Mouse (Mus musculus): ENCODE measurements around the gene Tnip3. TPM values are rescaled to one million over a fixed set of nuclear protein-coding genes. Genes with fewer than 3 reads are reported as not detected.

Tnip3 gene
- 0.33 TPM in 1 of 2 replicates, not detected in the other for polyA plus RNA-seq (2015; fragmentation: Nextera tagmentation; extraction: Ambion mirVana)

DNA sequence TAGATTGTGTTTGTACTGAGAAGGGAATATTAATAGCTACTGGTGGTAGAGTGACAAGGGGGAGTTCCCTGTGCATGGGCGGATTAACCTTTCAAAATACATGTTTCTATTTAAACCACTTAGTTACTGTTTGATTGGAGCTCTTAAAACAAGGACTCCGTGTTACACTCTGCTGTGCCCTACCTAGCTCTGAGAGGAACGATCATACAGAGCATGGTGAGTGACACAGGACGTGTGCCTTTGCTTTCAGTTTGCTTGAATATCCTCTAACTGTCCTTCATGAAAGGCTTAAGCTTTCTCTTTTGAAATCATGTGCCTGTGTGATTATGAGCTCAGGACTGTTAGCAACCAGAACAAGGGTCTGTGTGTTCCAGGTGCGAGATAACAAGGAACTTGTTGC lies at the start of gene Tnip3:
Gene Tnip3, plus strand, starts transcription at position 122 of the 400 bp plus-strand sequence.
- ATAC-seq (ENCODE audit: insufficient number of reproducible peaks, low FRiP score, low TSS enrichment, low read depth), result no peak
- Histone ChIP-seq H3K9ac (no peak within 1 kb of the TSS), H3K27me3 (no peaks in the 10 kb centered on the region), H3K9me3 (replicated peaks) (no peaks in the 10 kb centered on the region), H3K4me2 (replicated peaks) (no peak within 1 kb of the TSS), H3K4me1 (no peaks in the 10 kb centered on the region), H3K27ac (replicated peaks) (no peak within 1 kb of the TSS), H3K36me3 (no peaks in the 10 kb centered on the region), H3K4me3 (replicated peaks) (no peak within 1 kb of the TSS)
- WGBS, result 81% methylated on average over 5 of the region's 5 CpGs

DNA sequence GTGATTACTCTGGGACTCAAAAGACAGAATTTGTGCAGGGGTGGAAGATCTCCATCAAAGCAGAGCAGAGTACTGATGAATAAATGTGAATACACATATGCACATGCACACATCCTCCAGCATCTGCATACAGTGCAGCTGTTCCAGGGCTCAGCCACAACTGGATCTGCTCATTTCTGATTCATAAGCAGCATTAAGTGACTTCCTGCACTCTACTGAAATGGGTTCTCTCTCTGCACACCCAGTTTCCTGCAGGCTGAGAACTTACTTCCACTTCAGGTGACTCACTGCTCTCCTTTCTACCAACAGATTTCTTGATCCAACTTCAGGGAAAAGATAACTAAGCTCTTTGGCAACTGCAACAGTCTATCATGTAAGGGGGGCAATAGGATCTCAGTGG lies 26.3 kb upstream of the Tnip3 start:
- H3K27ac ChIP-seq (replicated peaks), result no peak overlapping the region
- H3K9ac ChIP-seq, result no peak overlapping the region
- H3K4me3 ChIP-seq (replicated peaks), result no peak overlapping the region
- H3K4me2 ChIP-seq (replicated peaks), result no peak overlapping the region
- no peaks in the 10 kb centered on the region for H3K4me1 ChIP-seq
- no peaks in the 10 kb centered on the region for H3K27me3 ChIP-seq
- H3K9me3 ChIP-seq (replicated peaks), result no peaks in the 10 kb centered on the region
- H3K36me3 ChIP-seq, result no peaks in the 10 kb centered on the region
- ATAC-seq (ENCODE audit: insufficient number of reproducible peaks, low FRiP score, low TSS enrichment, low read depth), result no peak

DNA sequence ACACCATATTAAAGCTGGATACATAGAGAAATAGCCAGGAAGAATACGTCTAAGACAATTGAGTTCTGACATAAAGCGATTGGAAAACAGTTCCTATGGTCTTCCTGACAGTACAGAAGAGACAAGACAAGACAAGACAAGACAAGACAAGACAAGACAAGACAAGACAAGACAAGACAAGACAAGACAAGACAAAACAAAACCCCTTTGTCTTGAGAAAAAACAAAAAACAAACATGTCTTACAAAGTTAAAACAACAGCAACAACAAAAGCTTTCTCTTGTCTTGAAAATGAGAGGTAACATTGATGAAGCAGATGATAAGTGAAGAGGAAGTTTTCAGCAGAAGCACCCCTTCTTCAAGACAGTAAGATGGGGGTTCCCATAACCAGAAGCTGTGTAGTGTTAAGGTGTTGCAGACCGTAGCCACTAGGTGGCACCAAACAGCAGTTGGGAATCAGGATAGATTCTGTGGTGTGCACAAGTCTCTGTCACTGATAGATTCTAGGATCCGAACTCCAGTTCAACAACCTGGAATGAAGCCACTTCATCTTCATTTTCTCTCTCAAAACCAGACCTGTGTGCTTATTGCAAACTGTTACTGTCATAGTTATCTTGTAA lies 15.0 kb upstream of the Tnip3 start:
- no peaks in the 10 kb centered on the region for H3K9me3 ChIP-seq (replicated peaks)
- H3K4me1 ChIP-seq, result no peaks in the 10 kb centered on the region
- H3K36me3 ChIP-seq, result no peaks in the 10 kb centered on the region
- no peak overlapping the region for H3K27ac ChIP-seq (replicated peaks)
- ATAC-seq (ENCODE audit: insufficient number of reproducible peaks, low FRiP score, low TSS enrichment, low read depth), result no peak
- no peak overlapping the region for H3K4me2 ChIP-seq (replicated peaks)
- 43% methylated on average over 4 of the region's 4 CpGs for WGBS
- H3K4me3 ChIP-seq (replicated peaks), result no peak overlapping the region
- H3K9ac ChIP-seq, result no peak overlapping the region
- H3K27me3 ChIP-seq, result no peaks in the 10 kb centered on the region

DNA sequence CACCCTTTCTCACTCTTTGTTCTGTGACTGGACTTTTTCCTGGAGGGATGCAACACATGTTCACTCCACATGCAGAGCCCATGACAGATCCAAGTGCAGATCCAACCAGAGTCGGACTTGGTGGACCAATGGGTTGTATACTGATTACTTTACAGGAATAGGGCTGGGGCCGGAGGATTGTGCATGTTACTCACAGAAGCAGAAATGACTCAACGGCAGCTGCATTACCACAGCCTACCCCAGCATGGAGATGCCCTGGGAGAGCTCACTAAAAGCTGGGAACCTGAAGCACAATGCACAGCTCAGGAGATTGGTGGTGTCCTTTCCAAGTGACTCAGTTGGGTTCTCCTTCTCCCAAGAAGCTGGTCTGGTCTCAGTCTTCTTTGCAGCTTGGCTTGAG lies 11.3 kb upstream of the Tnip3 start:
- Histone ChIP-seq H3K36me3 (no peaks in the 10 kb centered on the region), H3K27me3 (no peaks in the 10 kb centered on the region), H3K4me3 (replicated peaks) (no peak overlapping the region), H3K4me2 (replicated peaks) (no peak overlapping the region), H3K9ac (no peak overlapping the region), H3K27ac (replicated peaks) (no peak overlapping the region), H3K9me3 (replicated peaks) (no peaks in the 10 kb centered on the region), H3K4me1 (no peaks in the 10 kb centered on the region)
- 91% methylated on average over 3 of the region's 3 CpGs for WGBS
- ATAC-seq (ENCODE audit: insufficient number of reproducible peaks, low FRiP score, low TSS enrichment, low read depth), result no peak

DNA sequence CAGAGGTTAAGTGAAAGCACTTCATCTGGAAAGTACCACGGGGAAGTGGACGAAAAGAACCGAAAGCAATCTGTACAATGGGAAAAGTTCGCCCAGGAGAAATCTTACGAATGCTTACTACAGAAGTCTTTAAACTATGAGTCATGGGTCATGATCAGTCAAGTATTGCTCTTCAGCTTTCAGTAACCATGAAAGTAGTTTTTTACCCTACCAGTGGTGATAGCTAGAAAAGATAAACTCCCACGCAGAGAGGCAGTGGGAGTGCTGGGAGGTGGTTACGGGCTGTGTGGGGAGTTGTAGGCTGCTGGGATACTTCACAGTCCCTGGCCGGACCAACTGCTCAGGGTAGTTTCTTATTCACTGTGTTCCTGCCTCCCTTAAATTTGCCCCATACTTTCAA lies 8.4 kb upstream of the Tnip3 start:
- Histone ChIP-seq H3K9ac (no peak overlapping the region), H3K4me2 (replicated peaks) (no peak overlapping the region), H3K4me3 (replicated peaks) (no peak overlapping the region), H3K27ac (replicated peaks) (no peak overlapping the region), H3K36me3 (no peaks in the 10 kb centered on the region), H3K27me3 (no peaks in the 10 kb centered on the region), H3K4me1 (no peaks in the 10 kb centered on the region), H3K9me3 (replicated peaks) (no peaks in the 10 kb centered on the region)
- ATAC-seq (ENCODE audit: insufficient number of reproducible peaks, low FRiP score, low TSS enrichment, low read depth), result no peak
- WGBS, result 80% methylated on average over 8 of the region's 8 CpGs

DNA sequence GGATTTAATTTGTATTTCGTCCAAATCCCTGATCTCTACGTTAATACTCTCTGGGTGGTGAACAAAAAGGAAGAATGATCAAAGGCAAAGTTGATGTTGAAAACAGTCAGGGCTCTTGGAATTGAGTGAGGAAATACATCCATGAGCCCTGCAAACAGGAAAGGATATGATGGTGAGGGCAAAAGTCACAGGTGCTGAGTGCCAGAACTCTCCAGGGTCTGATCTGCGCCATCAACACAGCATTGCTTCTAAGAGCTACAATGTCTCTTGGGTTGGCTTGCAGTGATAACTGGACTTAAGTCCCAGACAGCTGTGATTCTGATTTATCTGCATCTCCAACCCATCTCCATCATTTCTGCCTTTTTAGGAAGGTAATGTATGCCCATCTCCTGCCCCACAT lies 4.3 kb upstream of the Tnip3 start:
- H3K9me3 ChIP-seq (replicated peaks), result no peaks in the 10 kb centered on the region
- no peak overlapping the region for H3K27ac ChIP-seq (replicated peaks)
- no peak overlapping the region for H3K4me2 ChIP-seq (replicated peaks)
- H3K27me3 ChIP-seq, result no peaks in the 10 kb centered on the region
- no peak for ATAC-seq (ENCODE audit: insufficient number of reproducible peaks, low FRiP score, low TSS enrichment, low read depth)
- WGBS, result 61% methylated on average over 3 of the region's 3 CpGs
- H3K4me3 ChIP-seq (replicated peaks), result no peak overlapping the region
- H3K9ac ChIP-seq, result no peak overlapping the region
- no peaks in the 10 kb centered on the region for H3K4me1 ChIP-seq
- H3K36me3 ChIP-seq, result no peaks in the 10 kb centered on the region

DNA sequence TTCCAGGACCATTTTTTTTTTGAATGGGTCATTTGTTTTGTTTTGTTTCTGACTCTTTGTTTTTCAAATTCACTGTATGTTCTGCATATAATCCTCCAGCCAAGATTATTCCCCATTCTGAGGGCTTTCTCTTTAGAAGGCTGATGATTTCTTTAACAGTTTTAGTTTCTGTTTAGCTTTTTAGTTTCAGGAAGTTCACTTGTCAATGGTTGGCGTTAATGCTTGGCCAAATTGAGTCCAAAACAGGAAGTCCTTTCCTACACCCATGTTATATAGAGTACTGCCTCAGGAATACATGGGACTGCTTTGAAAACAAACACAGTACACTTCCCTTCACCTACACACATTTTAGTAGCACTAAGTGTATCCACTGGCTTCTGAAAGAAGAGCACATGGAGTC lies 2.8 kb downstream of the Tnip3 start:
- Histone ChIP-seq H3K4me1 (no peaks in the 10 kb centered on the region), H3K27ac (replicated peaks) (no peak overlapping the region), H3K4me3 (replicated peaks) (no peak overlapping the region), H3K9me3 (replicated peaks) (no peaks in the 10 kb centered on the region), H3K27me3 (no peaks in the 10 kb centered on the region), H3K4me2 (replicated peaks) (no peak overlapping the region), H3K9ac (no peak overlapping the region), H3K36me3 (no peaks in the 10 kb centered on the region)
- WGBS, result 56% methylated on average over 1 of the region's 1 CpGs
- no peak for ATAC-seq (ENCODE audit: insufficient number of reproducible peaks, low FRiP score, low TSS enrichment, low read depth)

DNA sequence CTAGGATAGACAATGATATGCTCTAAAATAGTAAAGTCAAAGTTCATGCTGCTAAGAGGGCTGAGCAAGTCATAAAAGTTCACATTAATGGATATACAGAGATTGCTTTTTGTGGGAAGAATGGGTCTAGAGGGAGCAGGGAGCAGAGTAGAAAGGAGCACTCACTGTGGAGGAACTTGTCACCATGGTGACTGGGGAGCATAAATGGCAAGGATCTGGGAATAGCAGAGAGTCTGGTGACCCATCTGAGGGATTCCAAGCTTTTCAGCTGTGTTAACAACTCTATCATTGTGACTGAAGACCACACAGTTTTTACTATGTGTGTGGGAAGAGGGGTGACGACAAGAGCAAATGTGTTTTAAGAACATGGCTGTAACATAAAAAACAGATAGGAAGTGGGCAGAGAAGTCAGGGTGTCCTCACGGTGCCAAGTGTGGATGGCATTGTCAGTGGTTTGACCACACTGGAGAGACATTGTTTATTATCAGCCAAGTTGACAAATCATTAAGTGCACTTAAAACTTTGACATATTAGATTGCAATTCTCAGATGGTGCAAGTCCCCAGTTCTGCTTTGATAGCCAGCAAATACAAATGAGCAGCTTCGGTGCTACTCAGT lies 6.2 kb downstream of the Tnip3 start:
- H3K36me3 ChIP-seq, result no peaks in the 10 kb centered on the region
- ATAC-seq (ENCODE audit: insufficient number of reproducible peaks, low FRiP score, low TSS enrichment, low read depth), result no peak
- H3K4me2 ChIP-seq (replicated peaks), result no peak overlapping the region
- no peak overlapping the region for H3K4me3 ChIP-seq (replicated peaks)
- H3K4me1 ChIP-seq, result no peaks in the 10 kb centered on the region
- H3K9ac ChIP-seq, result no peak overlapping the region
- H3K27ac ChIP-seq (replicated peaks), result no peak overlapping the region
- no peaks in the 10 kb centered on the region for H3K9me3 ChIP-seq (replicated peaks)
- WGBS, result 66% methylated on average over 3 of the region's 3 CpGs
- H3K27me3 ChIP-seq, result no peaks in the 10 kb centered on the region

DNA sequence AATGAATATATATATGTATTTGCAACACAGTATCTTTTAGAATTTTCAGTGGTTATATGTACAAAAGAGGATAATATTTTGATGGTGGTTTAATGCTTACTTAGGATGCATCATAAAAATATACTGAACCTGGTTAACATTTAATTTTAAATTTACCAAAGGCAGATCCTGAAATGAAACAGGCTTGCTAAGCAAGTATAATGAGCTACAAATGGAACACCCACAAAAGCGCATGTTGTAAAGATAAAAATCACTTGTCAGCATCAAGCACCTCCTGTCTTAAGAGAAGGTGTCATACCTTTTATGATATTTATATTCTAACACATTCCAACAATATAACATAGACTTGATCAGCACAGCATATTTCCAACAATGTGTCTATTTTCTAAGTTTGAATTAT lies 8.6 kb downstream of the Tnip3 start:
- no peak overlapping the region for H3K4me3 ChIP-seq (replicated peaks)
- H3K27ac ChIP-seq (replicated peaks), result no peak overlapping the region
- no peaks in the 10 kb centered on the region for H3K36me3 ChIP-seq
- WGBS, result 79% methylated on average over 1 of the region's 1 CpGs
- 0 out of 2 replicates have a peak, but pooled peaks cover 3% of the 10 kb centered on the region for H3K4me1 ChIP-seq
- no peak for ATAC-seq (ENCODE audit: insufficient number of reproducible peaks, low FRiP score, low TSS enrichment, low read depth)
- H3K27me3 ChIP-seq, result no peaks in the 10 kb centered on the region
- no peaks in the 10 kb centered on the region for H3K9me3 ChIP-seq (replicated peaks)
- H3K4me2 ChIP-seq (replicated peaks), result no peak overlapping the region
- no peak overlapping the region for H3K9ac ChIP-seq

DNA sequence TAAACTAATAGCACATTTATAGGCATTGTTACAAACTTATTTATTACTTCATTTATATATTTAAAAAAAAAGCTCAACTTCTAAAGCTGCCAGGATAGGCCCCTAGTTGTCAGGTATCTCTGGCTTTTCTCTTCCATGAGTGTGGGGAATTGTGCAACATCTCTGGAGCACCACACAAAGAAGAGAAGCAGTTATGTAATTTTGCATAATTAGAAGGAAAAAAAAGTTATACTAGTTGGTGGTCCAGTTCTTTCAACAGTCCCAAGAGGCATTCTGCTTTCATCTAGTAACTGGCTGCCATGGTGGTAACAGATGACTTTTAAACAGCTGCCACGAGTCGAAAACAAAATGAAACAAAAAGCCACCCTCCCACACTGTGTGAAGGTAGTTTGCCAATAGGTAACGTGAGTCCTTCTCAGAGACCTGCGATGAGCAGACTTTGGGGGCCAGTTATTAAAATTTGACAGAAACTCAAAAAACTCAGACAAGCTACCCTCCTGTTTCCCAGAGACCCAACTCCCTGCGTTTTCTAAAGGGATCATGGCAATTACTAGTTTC lies 12.3 kb downstream of the Tnip3 start:
- H3K27ac ChIP-seq (replicated peaks), result no peak overlapping the region
- H3K9me3 ChIP-seq (replicated peaks), result no peaks in the 10 kb centered on the region
- peaks cover 7% of the 10 kb centered on the region; the same call in 1 of the 2 replicates for H3K4me1 ChIP-seq
- 35% methylated on average over 5 of the region's 5 CpGs for WGBS
- no peak overlapping the region for H3K4me3 ChIP-seq (replicated peaks)
- H3K27me3 ChIP-seq, result no peaks in the 10 kb centered on the region
- no peak overlapping the region for H3K4me2 ChIP-seq (replicated peaks)
- no peak overlapping the region for H3K9ac ChIP-seq
- ATAC-seq (ENCODE audit: insufficient number of reproducible peaks, low FRiP score, low TSS enrichment, low read depth), result no peak
- H3K36me3 ChIP-seq, result no peaks in the 10 kb centered on the region

DNA sequence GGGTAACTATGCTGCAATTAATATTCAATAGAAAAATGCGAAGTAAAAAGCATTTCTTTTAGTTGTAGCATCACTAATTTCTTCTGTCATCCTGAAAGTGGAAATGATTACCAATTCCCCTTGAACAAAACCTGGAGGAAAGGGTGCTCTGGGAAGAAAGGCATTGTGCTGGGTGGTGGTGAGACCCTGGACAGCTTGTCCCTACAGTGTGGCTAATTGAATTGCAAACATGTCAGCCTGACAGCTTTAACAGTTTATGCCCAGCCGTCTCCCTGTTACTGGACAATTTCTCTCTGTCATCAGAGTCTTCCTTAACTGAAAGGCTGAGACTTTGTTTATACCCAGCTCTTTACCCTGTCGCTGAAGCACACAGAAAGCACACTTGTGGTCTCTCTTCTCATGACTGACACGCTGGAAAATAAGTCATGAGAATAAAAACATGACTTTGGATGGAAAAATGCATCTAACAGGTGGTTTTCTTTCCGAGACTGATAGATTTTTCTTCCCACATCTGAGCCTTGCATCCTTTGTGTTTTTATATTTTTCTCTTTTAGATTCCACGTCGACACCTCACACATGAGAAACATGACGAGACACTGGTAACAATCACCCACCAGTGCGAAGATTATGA lies 13.0 kb downstream of the Tnip3 start:
- 49% methylated on average over 9 of the region's 9 CpGs for WGBS
- ATAC-seq (ENCODE audit: insufficient number of reproducible peaks, low FRiP score, low TSS enrichment, low read depth), result no peak
- no peak overlapping the region for H3K27ac ChIP-seq (replicated peaks)
- no peak overlapping the region for H3K9ac ChIP-seq
- H3K36me3 ChIP-seq, result no peaks in the 10 kb centered on the region
- no peaks in the 10 kb centered on the region for H3K27me3 ChIP-seq
- H3K4me2 ChIP-seq (replicated peaks), result no peak overlapping the region
- peaks cover 7% of the 10 kb centered on the region; the same call in 1 of the 2 replicates for H3K4me1 ChIP-seq
- H3K4me3 ChIP-seq (replicated peaks), result no peak overlapping the region
- no peaks in the 10 kb centered on the region for H3K9me3 ChIP-seq (replicated peaks)
